Mouse (Mus musculus): ENCODE results near the gene Rbbp5. TPM values are rescaled to one million over a fixed set of nuclear protein-coding genes. Genes with fewer than 3 reads are reported as not detected.
A peak's percentile ranks its signal among the peaks of the same experiment; 100 is the strongest.

The Rbbp5 gene
- polyA plus RNA-seq (2012; rRNA removed) = 68.1 and 72.4 TPM in 2 replicates

- peak within 1 kb of the TSS; percentile 98 for H3K4me3 ChIP-seq (replicated peaks; ENCODE audit: insufficient read depth, low read depth, low read length)
- no peaks in the 10 kb centered on the region; the same call in 1 of the 2 replicates for H3K4me1 ChIP-seq (ENCODE audit: control insufficient read depth, insufficient read depth, low read length)
- WGBS = under 1% methylated on average over 43 of the region's 43 CpGs
- no peak for TF ChIP-seq CTCF (IDR thresholded peaks at IDR 0.05; ENCODE audit: borderline replicate concordance, insufficient read depth, low read depth, low read length)
- TF ChIP-seq POLR2A (IDR thresholded peaks at IDR 0.05; ENCODE audit: borderline replicate concordance, insufficient read depth, low read length) = peak; percentile 65; the same call in 1 of the 2 replicates
- H3K27ac ChIP-seq (ENCODE audit: insufficient read depth, low read length) = peak within 1 kb of the TSS; percentile 65; the same call in 1 of the 2 replicates
- peak; percentile 85 to 91 for DNase-seq
- no peaks in the 10 kb centered on the region for H3K27me3 ChIP-seq (ENCODE audit: control insufficient read depth, insufficient read depth, low read length)
Measured at GRCm38 (mm10) chr1:132476928-132477691, at the start of gene Rbbp5. TSS of gene Rbbp5 (plus strand) at chr1:132477365.

GRCm38 (mm10) chr1:132430818-132431217 is 46.3 kb upstream of the Rbbp5 start:
- DNase-seq = no peak
- H3K4me3 ChIP-seq (replicated peaks; ENCODE audit: insufficient read depth, low read depth, low read length) = no peak overlapping the region
- no peak overlapping the region; the same call in 1 of the 2 replicates for H3K27ac ChIP-seq (ENCODE audit: insufficient read depth, low read length)
- 39% methylated on average over 3 of the region's 3 CpGs for WGBS
- no peaks in the 10 kb centered on the region for H3K27me3 ChIP-seq (ENCODE audit: control insufficient read depth, insufficient read depth, low read length)
- peaks cover 25% of the 10 kb centered on the region for H3K4me1 ChIP-seq (ENCODE audit: control insufficient read depth, insufficient read depth, low read length)
- no peak for TF ChIP-seq CTCF (IDR thresholded peaks at IDR 0.05; ENCODE audit: borderline replicate concordance, insufficient read depth, low read depth, low read length)
- no peak for TF ChIP-seq POLR2A (IDR thresholded peaks at IDR 0.05; ENCODE audit: borderline replicate concordance, insufficient read depth, low read length)

GRCm38 (mm10) chr1:132431716-132432115 is 45.4 kb upstream of the Rbbp5 start:
- H3K4me3 ChIP-seq (replicated peaks; ENCODE audit: insufficient read depth, low read depth, low read length) = no peak overlapping the region
- no peak overlapping the region for H3K27ac ChIP-seq (ENCODE audit: insufficient read depth, low read length)
- H3K4me1 ChIP-seq (ENCODE audit: control insufficient read depth, insufficient read depth, low read length) = peaks cover 22% of the 10 kb centered on the region
- DNase-seq = peak; percentile 61 to 67
- no peaks in the 10 kb centered on the region for H3K27me3 ChIP-seq (ENCODE audit: control insufficient read depth, insufficient read depth, low read length)
- WGBS = 11% methylated on average over 9 of the region's 9 CpGs
- no peak for TF ChIP-seq CTCF (IDR thresholded peaks at IDR 0.05; ENCODE audit: borderline replicate concordance, insufficient read depth, low read depth, low read length)
- no peak for TF ChIP-seq POLR2A (IDR thresholded peaks at IDR 0.05; ENCODE audit: borderline replicate concordance, insufficient read depth, low read length)

- 48% methylated on average over 5 of the region's 5 CpGs for WGBS
- H3K27ac ChIP-seq (ENCODE audit: insufficient read depth, low read length) = no peak overlapping the region
- no peak for DNase-seq
- no peaks in the 10 kb centered on the region for H3K27me3 ChIP-seq (ENCODE audit: control insufficient read depth, insufficient read depth, low read length)
- peaks cover 22% of the 10 kb centered on the region for H3K4me1 ChIP-seq (ENCODE audit: control insufficient read depth, insufficient read depth, low read length)
- TF ChIP-seq POLR2A (IDR thresholded peaks at IDR 0.05; ENCODE audit: borderline replicate concordance, insufficient read depth, low read length) = no peak
- TF ChIP-seq CTCF (IDR thresholded peaks at IDR 0.05; ENCODE audit: borderline replicate concordance, insufficient read depth, low read depth, low read length) = no peak
- H3K4me3 ChIP-seq (replicated peaks; ENCODE audit: insufficient read depth, low read depth, low read length) = no peak overlapping the region
Measured at GRCm38 (mm10) chr1:132433349-132433748, 43.8 kb upstream of the Rbbp5 start.

GRCm38 (mm10) chr1:132434032-132434431 is 43.1 kb upstream of the Rbbp5 start:
- TF ChIP-seq CTCF (IDR thresholded peaks at IDR 0.05; ENCODE audit: borderline replicate concordance, insufficient read depth, low read depth, low read length) (no peak), POLR2A (IDR thresholded peaks at IDR 0.05; ENCODE audit: borderline replicate concordance, insufficient read depth, low read length) (no peak)
- peaks cover 22% of the 10 kb centered on the region for H3K4me1 ChIP-seq (ENCODE audit: control insufficient read depth, insufficient read depth, low read length)
- no peak overlapping the region for H3K4me3 ChIP-seq (replicated peaks; ENCODE audit: insufficient read depth, low read depth, low read length)
- 59% methylated on average over 12 of the region's 12 CpGs for WGBS
- no peak overlapping the region for H3K27ac ChIP-seq (ENCODE audit: insufficient read depth, low read length)
- DNase-seq = no peak
- H3K27me3 ChIP-seq (ENCODE audit: control insufficient read depth, insufficient read depth, low read length) = no peaks in the 10 kb centered on the region

GRCm38 (mm10) chr1:132436320-132436958 is 40.7 kb upstream of the Rbbp5 start:
- Histone ChIP-seq H3K27me3 (ENCODE audit: control insufficient read depth, insufficient read depth, low read length) (no peaks in the 10 kb centered on the region), H3K4me3 (replicated peaks; ENCODE audit: insufficient read depth, low read depth, low read length) (no peak overlapping the region), H3K27ac (ENCODE audit: insufficient read depth, low read length) (no peak overlapping the region), H3K4me1 (ENCODE audit: control insufficient read depth, insufficient read depth, low read length) (peaks cover 19% of the 10 kb centered on the region)
- WGBS = 68% methylated on average over 4 of the region's 4 CpGs
- no peak for DNase-seq
- TF ChIP-seq CTCF (IDR thresholded peaks at IDR 0.05; ENCODE audit: borderline replicate concordance, insufficient read depth, low read depth, low read length) = no peak
- no peak for TF ChIP-seq POLR2A (IDR thresholded peaks at IDR 0.05; ENCODE audit: borderline replicate concordance, insufficient read depth, low read length)

- no peak for TF ChIP-seq POLR2A (IDR thresholded peaks at IDR 0.05; ENCODE audit: borderline replicate concordance, insufficient read depth, low read length)
- TF ChIP-seq CTCF (IDR thresholded peaks at IDR 0.05; ENCODE audit: borderline replicate concordance, insufficient read depth, low read depth, low read length) = no peak
- WGBS = 76% methylated on average over 1 of the region's 1 CpGs
- Histone ChIP-seq H3K4me3 (replicated peaks; ENCODE audit: insufficient read depth, low read depth, low read length) (no peak overlapping the region), H3K27me3 (ENCODE audit: control insufficient read depth, insufficient read depth, low read length) (no peaks in the 10 kb centered on the region), H3K4me1 (ENCODE audit: control insufficient read depth, insufficient read depth, low read length) (peaks cover 14% of the 10 kb centered on the region), H3K27ac (ENCODE audit: insufficient read depth, low read length) (no peak overlapping the region)
- no peak for DNase-seq
Measured at GRCm38 (mm10) chr1:132436960-132437359, 40.2 kb upstream of the Rbbp5 start.
